Mouse (Mus musculus) neural tube, embryonic 14.5 days (tissue): Measurements from ENCODE around the gene Robo2. TPM values are rescaled to one million over a fixed set of nuclear protein-coding genes. Genes with fewer than 3 reads are reported as not detected.
A peak's percentile ranks its signal among the peaks of the same experiment; 100 is the strongest.

Experiments
- ATAC-seq: fragments of 200-750 bp; cut with Nextera tagmentation; 2 replicates; pipeline ENCODE4 v1.8.0; 2017; ENCODE audit warnings: low read depth, mild to moderate bottlenecking, moderate TSS enrichment, moderate library complexity
- H3K27ac ChIP-seq: fragments of 300-500 bp; sonication (generic); 2 replicates; pipeline ENCODE4 v1.5.1; 2014; ENCODE audit warnings: low read depth, mild to moderate bottlenecking, control low read depth, low read length, moderate library complexity, mixed read lengths
- H3K27me3 ChIP-seq: fragments of 300-500 bp; sonication (generic); 2 replicates; pipeline ENCODE4 v1.6.1; 2014; ENCODE audit warnings: low read length; ENCODE audit not compliant: control insufficient read depth, insufficient read depth
- H3K36me3 ChIP-seq: fragments of 300-500 bp; sonication (generic); 2 replicates; pipeline ENCODE4 v1.6.1; 2014; ENCODE audit warnings: low read length, mixed read lengths; ENCODE audit not compliant: control insufficient read depth, insufficient read depth
- H3K4me1 ChIP-seq: fragments of 300-500 bp; sonication (generic); 2 replicates; pipeline ENCODE4 v1.6.1; 2014; ENCODE audit warnings: low read length; ENCODE audit not compliant: control insufficient read depth, insufficient read depth
- H3K4me2 ChIP-seq: fragments of 300-500 bp; sonication (generic); 2 replicates; pipeline ENCODE4 v1.6.1; 2014; ENCODE audit warnings: mild to moderate bottlenecking, low read depth, low read length, control low read depth
- H3K4me3 ChIP-seq: fragments of 300-500 bp; sonication (generic); 2 replicates; pipeline ENCODE4 v1.5.1; 2014; ENCODE audit warnings: low read depth, low read length, control low read depth, mixed read lengths
- H3K9ac ChIP-seq: fragments of 300-500 bp; sonication (generic); replicated peaks from 2 replicates; pipeline ENCODE4 v1.6.1; 2014; ENCODE audit warnings: low read depth, mild to moderate bottlenecking, control low read depth, low read length, mixed read lengths
- H3K9me3 ChIP-seq: fragments of 300-500 bp; sonication (generic); 2 replicates; pipeline ENCODE4 v1.6.1; 2016; ENCODE audit warnings: low read length; ENCODE audit not compliant: control insufficient read depth
- WGBS: fragments of 180-500 bp; shearing (Covaris S2); extraction: QIAGEN DNeasy Blood & Tissue Kit; methylation state at CpG from one replicate; pipeline ENCODE4 v1.1.7; 2014; 5-methylcytosine and 5-hydroxymethylcytosine counted together
- polyA plus RNA-seq: library from polyadenylated mRNA; unstranded; fragments of >200 nt; fragmentation: Nextera tagmentation; extraction: Ambion mirVana; gene quantifications from 2 replicates; pipeline ENCODE4 v1.2.1, GENCODE M21; 2014

Gene Robo2
- polyA plus RNA-seq, 1 experiment from 2014 or later = 165 TPM

GRCm38 (mm10) chr16:74200024-74200703 lies 211.5 kb downstream of the Robo2 start:
- no peak overlapping the region for H3K27ac ChIP-seq
- 79% methylated on average over 1 of the region's 1 CpGs for WGBS
- H3K4me1 ChIP-seq = 0 out of 2 replicates have a peak, but pooled peaks cover 3% of the 10 kb centered on the region
- no peaks in the 10 kb centered on the region for H3K9me3 ChIP-seq
- no peaks in the 10 kb centered on the region for H3K27me3 ChIP-seq
- H3K4me2 ChIP-seq = no peak overlapping the region
- H3K36me3 ChIP-seq = no peaks in the 10 kb centered on the region
- no peak overlapping the region for H3K4me3 ChIP-seq
- no peak overlapping the region for H3K9ac ChIP-seq
- ATAC-seq = no peak

- Histone ChIP-seq H3K27me3 (no peaks in the 10 kb centered on the region), H3K9ac (no peak overlapping the region), H3K4me1 (no peaks in the 10 kb centered on the region), H3K4me2 (no peak overlapping the region), H3K27ac (no peak overlapping the region), H3K36me3 (no peaks in the 10 kb centered on the region), H3K9me3 (no peaks in the 10 kb centered on the region), H3K4me3 (no peak overlapping the region)
- WGBS = 78% methylated on average over 8 of the region's 8 CpGs
- ATAC-seq = no peak
Observed at GRCm38 (mm10) chr16:74192979-74193554, 218.6 kb downstream of the Robo2 start.

- Histone ChIP-seq H3K9me3 (no peaks in the 10 kb centered on the region), H3K9ac (no peak overlapping the region), H3K27ac (no peak overlapping the region), H3K4me3 (no peak overlapping the region), H3K27me3 (no peaks in the 10 kb centered on the region), H3K36me3 (no peaks in the 10 kb centered on the region), H3K4me1 (no peaks in the 10 kb centered on the region), H3K4me2 (no peak overlapping the region)
- no peak for ATAC-seq
- 67% methylated on average over 2 of the region's 2 CpGs for WGBS
Observed at GRCm38 (mm10) chr16:74191621-74192020, 220.0 kb downstream of the Robo2 start.

GRCm38 (mm10) chr16:74182509-74183113 lies 229.0 kb downstream of the Robo2 start:
- WGBS = 62% methylated on average over 3 of the region's 3 CpGs
- Histone ChIP-seq H3K36me3 (no peaks in the 10 kb centered on the region), H3K4me2 (no peak overlapping the region), H3K27ac (peak overlapping the region; percentile 12; the same call in 1 of the 2 replicates), H3K9me3 (no peaks in the 10 kb centered on the region), H3K4me3 (no peak overlapping the region), H3K27me3 (no peaks in the 10 kb centered on the region), H3K4me1 (peaks cover 3% of the 10 kb centered on the region), H3K9ac (no peak overlapping the region)
- ATAC-seq = peak; percentile 46; the same call in 1 of the 2 replicates

- H3K27me3 ChIP-seq = no peaks in the 10 kb centered on the region
- H3K4me2 ChIP-seq = no peak overlapping the region
- H3K36me3 ChIP-seq = no peaks in the 10 kb centered on the region
- H3K4me1 ChIP-seq = no peaks in the 10 kb centered on the region
- H3K4me3 ChIP-seq = no peak overlapping the region
- H3K27ac ChIP-seq = no peak overlapping the region
- H3K9ac ChIP-seq = no peak overlapping the region
- 79% methylated on average over 3 of the region's 3 CpGs for WGBS
- H3K9me3 ChIP-seq = no peaks in the 10 kb centered on the region
- no peak for ATAC-seq
Observed at GRCm38 (mm10) chr16:74172673-74173072, 239.0 kb downstream of the Robo2 start.

DNA sequence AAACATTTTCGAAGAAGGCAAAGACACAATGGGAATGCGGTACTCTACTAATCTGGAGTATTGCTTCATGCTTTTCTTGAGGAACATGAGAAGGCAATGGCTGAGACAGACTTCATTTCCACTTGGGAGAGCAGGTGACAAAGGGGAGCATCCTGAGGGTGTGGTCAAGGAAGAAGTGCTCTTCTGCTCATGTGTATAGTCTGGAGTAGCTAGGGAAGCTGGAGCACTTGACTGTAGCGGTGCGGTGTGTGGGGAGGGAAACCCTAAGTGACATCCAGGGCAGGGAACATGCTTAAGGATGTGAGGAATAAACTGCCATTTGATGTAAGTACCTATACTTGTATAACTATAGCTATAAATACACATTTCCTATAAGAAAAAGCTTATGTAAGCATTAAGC lies 242.0 kb downstream of the Robo2 start:
- no peaks in the 10 kb centered on the region for H3K36me3 ChIP-seq
- H3K9ac ChIP-seq = no peak overlapping the region
- WGBS = 97% methylated on average over 4 of the region's 4 CpGs
- H3K27me3 ChIP-seq = no peaks in the 10 kb centered on the region
- no peak overlapping the region for H3K27ac ChIP-seq
- H3K4me1 ChIP-seq = no peaks in the 10 kb centered on the region
- no peak overlapping the region for H3K4me2 ChIP-seq
- no peak overlapping the region for H3K4me3 ChIP-seq
- ATAC-seq = no peak
- H3K9me3 ChIP-seq = no peaks in the 10 kb centered on the region

- Histone ChIP-seq H3K9me3 (no peaks in the 10 kb centered on the region), H3K4me1 (no peaks in the 10 kb centered on the region), H3K27me3 (no peaks in the 10 kb centered on the region), H3K4me3 (no peak overlapping the region), H3K27ac (no peak overlapping the region), H3K36me3 (no peaks in the 10 kb centered on the region), H3K4me2 (no peak overlapping the region), H3K9ac (no peak overlapping the region)
- 72% methylated on average over 7 of the region's 7 CpGs for WGBS
- no peak for ATAC-seq
Observed at GRCm38 (mm10) chr16:74169121-74169520, 242.5 kb downstream of the Robo2 start.

GRCm38 (mm10) chr16:74167832-74168231 lies 243.8 kb downstream of the Robo2 start:
- H3K9me3 ChIP-seq = no peaks in the 10 kb centered on the region
- H3K36me3 ChIP-seq = no peaks in the 10 kb centered on the region
- H3K4me2 ChIP-seq = no peak overlapping the region

DNA sequence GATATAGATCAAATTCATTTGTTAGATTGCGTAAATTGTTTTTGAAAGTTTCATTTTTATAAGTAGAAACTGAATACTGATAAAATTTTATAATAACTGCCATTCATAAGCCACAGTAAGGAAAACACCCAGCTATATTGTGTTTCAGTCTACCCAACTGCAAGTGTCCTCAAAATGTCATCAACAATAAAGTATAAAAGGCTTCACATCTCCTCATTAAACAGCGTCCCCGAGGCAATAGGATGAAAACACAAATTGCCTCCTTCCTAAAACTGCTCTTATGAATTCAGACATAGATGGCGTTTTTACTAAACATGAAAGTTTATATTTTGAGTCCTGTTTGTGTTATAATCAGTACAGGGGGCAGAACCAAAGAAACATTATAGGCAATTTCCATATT lies 249.6 kb downstream of the Robo2 start:
- Histone ChIP-seq H3K4me2 (no peak overlapping the region), H3K4me1 (no peaks in the 10 kb centered on the region), H3K27ac (no peak overlapping the region), H3K9ac (no peak overlapping the region), H3K4me3 (no peak overlapping the region), H3K27me3 (no peaks in the 10 kb centered on the region), H3K9me3 (no peaks in the 10 kb centered on the region), H3K36me3 (no peaks in the 10 kb centered on the region)
- ATAC-seq = no peak
- WGBS = 83% methylated on average over 4 of the region's 4 CpGs

More at GRCm38 (mm10) chr16:74167832-74168231, 243.8 kb downstream of the Robo2 start:
- Histone ChIP-seq H3K9ac (no peak overlapping the region), H3K27me3 (no peaks in the 10 kb centered on the region), H3K27ac (no peak overlapping the region), H3K4me3 (no peak overlapping the region), H3K4me1 (no peaks in the 10 kb centered on the region)
- ATAC-seq = no peak
